Mouse (Mus musculus): ENCODE data around the gene Nfatc4. TPM values are rescaled to one million over a fixed set of nuclear protein-coding genes. Genes with fewer than 3 reads are reported as not detected.

Nfatc4 gene
- total and polyA plus RNA-seq, 3 experiments: not detected

GRCm38 (mm10) chr14:55822435-55822990 is 431 bp upstream of the Nfatc4 start:
- dilution Hi-C loops (cut with MboI; ENCODE audit: extremely low pct_ligation_motif_present, extremely low pct_unique_long_range_greater_than_20kb, low sequenced_read_pairs): no loop called here
- Histone ChIP-seq H3K4me2 (ENCODE audit: insufficient read depth, low read depth, poor library complexity, severe bottlenecking) (no peak overlapping the region), H3K4me3 (replicated peaks in 1 of 3; ENCODE audit: low read depth in 2 of 3, low read length in 2 of 3, poor library complexity in 1 of 3) (no peak overlapping the region), H3K4me1 (ENCODE audit: control insufficient read depth in 1 of 2, insufficient read depth in 2 of 2) (peaks cover 0 to 4% of the 10 kb centered on the region in 2 experiments; a peak in 1 of 4 replicates), H3K27ac (ENCODE audit: insufficient read depth, low read depth) (no peak overlapping the region), H3K9me3 (replicated peaks; ENCODE audit: low read length) (no peaks in the 10 kb centered on the region), H3K36me3 (replicated peaks in 1 of 2; ENCODE audit: control insufficient read depth in 1 of 2, insufficient read depth in 1 of 2, low read length in 1 of 2) (no peaks in the 10 kb centered on the region), H3K9ac (ENCODE audit: insufficient read depth, low read depth) (no peak overlapping the region), H3K27me3 (replicated peaks) (peaks cover 10% of the 10 kb centered on the region), H3K79me2 (replicated peaks; ENCODE audit: control insufficient read depth, extremely low read depth, insufficient read depth, poor library complexity, severe bottlenecking) (no peaks in the 10 kb centered on the region)
- peak; percentile 79 for DNase-seq (ENCODE audit: extremely low read depth)
- in situ Hi-C loops (cut with MboI; ENCODE audit: low pct_ligation_motif_present, low pct_unique_long_range_greater_than_20kb, low sequenced_read_pairs): loop anchor here (5.0 kb wide), 1 partner anchor 40 kb away; no protein-coding TSS in a partner anchor
- TF ChIP-seq CTCF (conservative IDR thresholded peaks at IDR 0.05 in 1 of 2, IDR thresholded peaks at IDR 0.05 in 1 of 2; ENCODE audit: low read depth in 2 of 2, low read length in 2 of 2): peak; percentile 72 to 99
- peak; percentile 67; the same call in 1 of the 2 replicates for TF ChIP-seq NELFE (IDR thresholded peaks at IDR 0.05; ENCODE audit: low read depth, low read length)
- peak; percentile 79 for TF ChIP-seq RAD21 (IDR thresholded peaks at IDR 0.05; ENCODE audit: low read depth, low read length)
- no peak for TF ChIP-seq MAFK (IDR thresholded peaks at IDR 0.05; ENCODE audit: insufficient replicate concordance, low read length)
- TF ChIP-seq IRF4 (IDR thresholded peaks at IDR 0.05; ENCODE audit: low read depth, low read length): 0 out of 2 replicates have a peak, but pooled peaks have one; percentile 12
- peak; percentile 56; the same call in 1 of the 2 replicates for TF ChIP-seq ZC3H11A (IDR thresholded peaks at IDR 0.05; ENCODE audit: low read depth, low read length)
- peak; percentile 97 for TF ChIP-seq SMC3 (IDR thresholded peaks at IDR 0.05; ENCODE audit: low read depth, low read length)
- no peak for TF ChIP-seq HCFC1 (IDR thresholded peaks at IDR 0.05; ENCODE audit: low read depth, low read length)
- 0 out of 2 replicates have a peak, but pooled peaks have one; percentile 38 for TF ChIP-seq MYC (IDR thresholded peaks at IDR 0.05; ENCODE audit: low read depth, low read length)

DNA sequence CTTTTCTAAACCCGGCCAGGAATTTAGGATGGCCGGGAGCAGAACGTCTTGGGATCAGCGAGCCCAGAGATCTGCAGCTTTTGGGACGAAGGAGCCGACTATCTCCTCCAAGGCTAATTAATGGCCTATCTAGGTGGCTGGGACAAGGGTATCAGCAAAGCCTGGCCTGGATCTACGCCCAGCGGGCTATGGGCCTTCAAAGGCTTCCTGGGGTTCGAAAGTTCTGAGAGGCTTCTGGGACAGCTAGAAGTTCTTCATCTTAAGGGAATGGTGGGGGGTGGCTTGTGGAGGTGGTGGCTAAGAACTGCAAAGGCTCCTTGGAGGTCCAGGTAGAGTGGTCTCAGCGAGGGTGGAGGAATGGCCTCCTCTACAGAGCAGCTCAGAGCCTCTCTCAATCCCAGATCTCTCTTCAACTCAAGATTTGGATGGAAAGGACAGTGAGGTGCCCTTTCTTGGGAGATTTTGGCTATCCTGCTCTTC is 1.1 kb downstream of the Nfatc4 start:
- H3K27ac ChIP-seq (ENCODE audit: insufficient read depth, low read depth): no peak overlapping the region
- no peaks in the 10 kb centered on the region for H3K36me3 ChIP-seq (replicated peaks in 1 of 2; ENCODE audit: control insufficient read depth in 1 of 2, insufficient read depth in 1 of 2, low read length in 1 of 2)
- DNase-seq (ENCODE audit: extremely low read depth): no peak
- H3K4me3 ChIP-seq (replicated peaks in 1 of 3; ENCODE audit: low read depth in 2 of 3, low read length in 2 of 3, poor library complexity in 1 of 3): no peak overlapping the region
- no peaks in the 10 kb centered on the region for H3K9me3 ChIP-seq (replicated peaks; ENCODE audit: low read length)
- in situ Hi-C loops (cut with MboI; ENCODE audit: low pct_ligation_motif_present, low pct_unique_long_range_greater_than_20kb, low sequenced_read_pairs) (loop anchor here (5.0 kb wide), 1 partner anchor 38 kb away; no protein-coding TSS in a partner anchor), dilution Hi-C loops (cut with MboI; ENCODE audit: extremely low pct_ligation_motif_present, extremely low pct_unique_long_range_greater_than_20kb, low sequenced_read_pairs) (no loop called here)
- no peak overlapping the region for H3K4me2 ChIP-seq (ENCODE audit: insufficient read depth, low read depth, poor library complexity, severe bottlenecking)
- H3K4me1 ChIP-seq (ENCODE audit: control insufficient read depth in 1 of 2, insufficient read depth in 2 of 2): peaks cover 0 to 7% of the 10 kb centered on the region in 2 experiments; a peak in 2 of 4 replicates
- H3K79me2 ChIP-seq (replicated peaks; ENCODE audit: control insufficient read depth, extremely low read depth, insufficient read depth, poor library complexity, severe bottlenecking): no peaks in the 10 kb centered on the region
- H3K27me3 ChIP-seq (replicated peaks): peaks cover 14% of the 10 kb centered on the region
- TF ChIP-seq RAD21 (IDR thresholded peaks at IDR 0.05; ENCODE audit: low read depth, low read length): no peak
- no peak for TF ChIP-seq NELFE (IDR thresholded peaks at IDR 0.05; ENCODE audit: low read depth, low read length)
- no peak for TF ChIP-seq ZNF384 (IDR thresholded peaks at IDR 0.05; ENCODE audit: low read depth, low read length)
- TF ChIP-seq GABPA (IDR thresholded peaks at IDR 0.05; ENCODE audit: insufficient replicate concordance, low read depth, low read length): no peak
- no peak for TF ChIP-seq USF1 (IDR thresholded peaks at IDR 0.05; ENCODE audit: low read depth, low read length)
- no peak for TF ChIP-seq CHD1 (IDR thresholded peaks at IDR 0.05; ENCODE audit: low read depth, low read length)
- TF ChIP-seq USF2 (conservative IDR thresholded peaks at IDR 0.05; ENCODE audit: low read depth, low read length): no peak
- no peak for TF ChIP-seq ETS1 (conservative IDR thresholded peaks at IDR 0.05; ENCODE audit: low read depth, low read length)
- no peak for TF ChIP-seq CHD2 (IDR thresholded peaks at IDR 0.05; ENCODE audit: low read length)
- no peak for TF ChIP-seq SMC3 (IDR thresholded peaks at IDR 0.05; ENCODE audit: low read depth, low read length)
- TF ChIP-seq KAT2A (IDR thresholded peaks at IDR 0.05; ENCODE audit: insufficient replicate concordance, low read length): no peak
- no peak for TF ChIP-seq ELF1 (IDR thresholded peaks at IDR 0.05; ENCODE audit: low read depth, low read length)
- TF ChIP-seq RCOR1 (conservative IDR thresholded peaks at IDR 0.05; ENCODE audit: low read depth, low read length): no peak
- no peak for TF ChIP-seq JUN (IDR thresholded peaks at IDR 0.05; ENCODE audit: insufficient read depth, low read depth, low read length)
- no peak for TF ChIP-seq MYC (IDR thresholded peaks at IDR 0.05; ENCODE audit: low read depth, low read length)
- H3K9ac ChIP-seq (ENCODE audit: insufficient read depth, low read depth): no peak overlapping the region

Data from CH12.LX (cell line).